Mouse (Mus musculus): ENCODE results near the gene Shbg. TPM values are rescaled to one million over a fixed set of nuclear protein-coding genes. Genes with fewer than 3 reads are reported as not detected.

Gene Shbg
- total RNA-seq (2021), result under 1 TPM in 1 of 2 experiments, not detected in 1; 0.62 TPM
- long read RNA-seq, experiment 1, result 0 reads
- long read RNA-seq, experiment 2, partial matches to known transcripts, result 0 of 1 reads
- long read RNA-seq, experiment 2, other reads (novel, unspliced or antisense), result 0 of 1 reads

- no peak for DNase-seq
These were observed at the start of gene Shbg for GRCm38 (mm10) chr11:69617805-69618204. TSS of gene Shbg (minus strand) at chr11:69617905.

- DNase-seq, result no peak
These were observed 48.9 kb upstream of the Shbg start for GRCm38 (mm10) chr11:69666665-69667005.

- no peak for DNase-seq
These were observed 48.4 kb upstream of the Shbg start, which contains the start of gene Cd68 for GRCm38 (mm10) chr11:69665961-69666664. TSS of gene Cd68 (minus strand) at chr11:69666153.

GRCm38 (mm10) chr11:69665457-69665960 is 47.8 kb upstream of the Shbg start:
- no peak for DNase-seq

- no peak for DNase-seq
These were observed 47.1 kb upstream of the Shbg start for GRCm38 (mm10) chr11:69664841-69665240.

- peak; percentile 20 for DNase-seq
These were observed 46.1 kb upstream of the Shbg start for GRCm38 (mm10) chr11:69663795-69664194.

- no peak for DNase-seq
These were observed 45.4 kb upstream of the Shbg start for GRCm38 (mm10) chr11:69662967-69663671.

GRCm38 (mm10) chr11:69662213-69662966 is 44.7 kb upstream of the Shbg start, which contains the start of gene Mpdu1:
TSS of gene Mpdu1 (minus strand) at chr11:69662642.
- DNase-seq, result peak; percentile 95

GRCm38 (mm10) chr11:69661221-69661881 is 43.6 kb upstream of the Shbg start:
- DNase-seq, result no peak

- no peak for DNase-seq
These were observed 39.8 kb upstream of the Shbg start for GRCm38 (mm10) chr11:69657462-69657881.

- DNase-seq, result no peak
These were observed 39.1 kb upstream of the Shbg start for GRCm38 (mm10) chr11:69656617-69657461.

- no peak for DNase-seq
These were observed 38.4 kb upstream of the Shbg start for GRCm38 (mm10) chr11:69656065-69656455.

GRCm38 (mm10) chr11:69655264-69656064 is 37.8 kb upstream of the Shbg start, which contains the start of gene Sox15:
TSS of gene Sox15 (plus strand) at chr11:69655314.
- DNase-seq, result peak; percentile 50

GRCm38 (mm10) chr11:69654760-69655159 is 37.1 kb upstream of the Shbg start:
- DNase-seq, result no peak

- DNase-seq, result no peak
These were observed 35.7 kb upstream of the Shbg start for GRCm38 (mm10) chr11:69653399-69653798.

- DNase-seq, result no peak
These were observed 28.2 kb upstream of the Shbg start for GRCm38 (mm10) chr11:69645860-69646259.

- DNase-seq, result no peak
These were observed 17.8 kb upstream of the Shbg start for GRCm38 (mm10) chr11:69635471-69635870.

- DNase-seq, result no peak
These were observed 15.6 kb upstream of the Shbg start for GRCm38 (mm10) chr11:69633128-69633866.

All from gastrocnemius, postnatal 25 days (tissue).